ENCODE assay signal across 10 mouse cellular contexts in genomic region chr8:69921141-69921540, GRCm38 (mm10). TPM values are rescaled to one million over a fixed set of nuclear protein-coding genes. Genes with fewer than 3 reads are reported as not detected.
A peak's percentile ranks its signal among the peaks of the same experiment; 100 is the strongest.
DNase-seq lines count a peak whose midpoint lies in the region; ATAC-seq and TF ChIP-seq lines count a peak whose summit lies in the region.
"Had no signal": no experiment of that assay in that cellular context is flagged by ENCODE, and none has a peak within 500 bp of the region (broad histone marks: within the 10 kb centered on the region; RNA-seq: fewer than 3 reads in every experiment).

No protein-coding gene starts in this region.

- H3K27ac ChIP-seq in heart, embryonic 12.5 days (ENCODE audit: poor library complexity, severe bottlenecking), result peak overlapping the region; percentile 44; the same call in 1 of the 2 replicates
- peak overlapping the region; percentile 88 for H3K27ac ChIP-seq in MEL (ENCODE audit: control insufficient read depth, low read depth, low read length)
- peak overlapping the region; percentile 39; the same call in 1 of the 2 replicates for H3K27ac ChIP-seq in intestine, embryonic 15.5 days
- H3K27ac ChIP-seq in midbrain, embryonic 10.5 days (replicated peaks), result peak overlapping the region; percentile 85

- no peak for DNase-seq in heart, postnatal 25 days (ENCODE audit: low spot score)
- no peak for DNase-seq in MEL (ENCODE audit: low read depth, low spot score)
- no peak for DNase-seq in midbrain, embryonic 10.5 days (ENCODE audit: low spot score)
- no peak for DNase-seq in adrenal gland, adult 8-10 months
- DNase-seq in embryo, embryonic 10 days (ENCODE audit: low spot score), result no peak
- no peak for DNase-seq in cerebellum, adult 18-20 months
- DNase-seq: cerebellum, adult 11 months had no signal

- H3K9me3 ChIP-seq in heart, embryonic 12.5 days (replicated peaks), result no peaks in the 10 kb centered on the region
- H3K9me3 ChIP-seq in MEL (replicated peaks; ENCODE audit: insufficient read depth, low read length), result no peaks in the 10 kb centered on the region
- H3K9me3 ChIP-seq in intestine, embryonic 15.5 days, result no peaks in the 10 kb centered on the region
- H3K9me3 ChIP-seq in midbrain, embryonic 10.5 days (replicated peaks), result no peaks in the 10 kb centered on the region

- TF ChIP-seq EP300 in MEL (IDR thresholded peaks at IDR 0.05; ENCODE audit: low read depth in 1 of 2, low read length in 2 of 2), result no peak

- intact Hi-C loops in heart, postnatal 25 days (cut with DNase I), result loop anchor here (1.0 to 5.0 kb wide), 3 partner anchors 36 to 250 kb away; no protein-coding TSS in a partner anchor

- H3K9ac ChIP-seq in heart, embryonic 12.5 days, result 0 out of 2 replicates have a peak overlapping the region, but pooled peaks have one; percentile 35
- H3K9ac ChIP-seq in MEL (ENCODE audit: control insufficient read depth, low read depth, low read length, poor library complexity, severe bottlenecking), result no peak overlapping the region
- no peak overlapping the region for H3K9ac ChIP-seq in intestine, embryonic 15.5 days

- no peak overlapping the region for H3K4me2 ChIP-seq in heart, embryonic 12.5 days
- no peak overlapping the region for H3K4me2 ChIP-seq in intestine, embryonic 15.5 days (replicated peaks)

- TF ChIP-seq RAD21 in MEL (IDR thresholded peaks at IDR 0.05; ENCODE audit: low read depth, low read length), result no peak

- H3K4me3 ChIP-seq in heart, embryonic 12.5 days, result no peak overlapping the region
- no peak overlapping the region for H3K4me3 ChIP-seq in MEL (ENCODE audit: control insufficient read depth in 1 of 2, insufficient read depth in 1 of 2, low read depth in 2 of 2, low read length in 2 of 2)
- no peak overlapping the region for H3K4me3 ChIP-seq in intestine, embryonic 15.5 days (replicated peaks)
- H3K4me3 ChIP-seq in midbrain, embryonic 10.5 days, result no peak overlapping the region

- H3K36me3 ChIP-seq in heart, embryonic 12.5 days, result peaks cover 19% of the 10 kb centered on the region
- H3K36me3 ChIP-seq in MEL (ENCODE audit: control insufficient read depth in 1 of 2, insufficient read depth in 2 of 2, low read length in 2 of 2), result peaks cover 7 to 18% of the 10 kb centered on the region in 2 experiments; a peak in 3 of 4 replicates
- peaks cover 4% of the 10 kb centered on the region for H3K36me3 ChIP-seq in intestine, embryonic 15.5 days
- H3K36me3 ChIP-seq in midbrain, embryonic 10.5 days, result peaks cover 48% of the 10 kb centered on the region

- ATAC-seq in heart, embryonic 12.5 days (ENCODE audit: insufficient number of reproducible peaks, low FRiP score), result no peak
- ATAC-seq in intestine, embryonic 15.5 days, result no peak

- no peak for TF ChIP-seq CTCF in MEL (IDR thresholded peaks at IDR 0.05 in 2 of 3, conservative IDR thresholded peaks at IDR 0.05 in 1 of 3; ENCODE audit: control insufficient read depth in 1 of 3, insufficient read depth in 1 of 3, low read depth in 2 of 3, low read length in 3 of 3, poor library complexity in 1 of 3, severe bottlenecking in 1 of 3)

- H3K79me2 ChIP-seq in MEL (ENCODE audit: control insufficient read depth, insufficient read depth, low read length, poor library complexity), result peaks cover 10% of the 10 kb centered on the region

- 90% methylated on average over 2 of the region's 2 CpGs for WGBS in heart, embryonic 12.5 days
- WGBS in intestine, embryonic 15.5 days, result 89% methylated on average over 2 of the region's 2 CpGs
- WGBS in midbrain, embryonic 10.5 days, result 93% methylated on average over 2 of the region's 2 CpGs

- peaks cover 65% of the 10 kb centered on the region for H3K4me1 ChIP-seq in heart, embryonic 12.5 days (replicated peaks)
- H3K4me1 ChIP-seq in MEL (ENCODE audit: control insufficient read depth in 1 of 2, insufficient read depth in 2 of 2, low read length in 2 of 2), result peaks cover 9 to 26% of the 10 kb centered on the region in 2 experiments
- H3K4me1 ChIP-seq in intestine, embryonic 15.5 days (replicated peaks), result peaks cover 22% of the 10 kb centered on the region
- H3K4me1 ChIP-seq in midbrain, embryonic 10.5 days, result peaks cover 27% of the 10 kb centered on the region

- TF ChIP-seq POLR2A in MEL (IDR thresholded peaks at IDR 0.05; ENCODE audit: control insufficient read depth in 1 of 2, insufficient read depth in 1 of 2, low read depth in 1 of 2, low read length in 2 of 2, poor library complexity in 1 of 2), result no peak

- H3K27me3 ChIP-seq in heart, embryonic 12.5 days (replicated peaks), result no peaks in the 10 kb centered on the region
- H3K27me3 ChIP-seq in MEL (ENCODE audit: control insufficient read depth in 1 of 2, insufficient read depth in 2 of 2, low read length in 2 of 2), result no peaks in the 10 kb centered on the region
- no peaks in the 10 kb centered on the region for H3K27me3 ChIP-seq in intestine, embryonic 15.5 days (replicated peaks)
- no peaks in the 10 kb centered on the region for H3K27me3 ChIP-seq in midbrain, embryonic 10.5 days (ENCODE audit: low read depth, poor library complexity, severe bottlenecking)

TF ChIP-seq in MEL, 35 proteins besides CTCF, POLR2A, EP300 and RAD21:
- TF ChIP-seq TCF12 (IDR thresholded peaks at IDR 0.05; ENCODE audit: low read depth, low read length) (no peak), MYB (IDR thresholded peaks at IDR 0.05; ENCODE audit: low read depth, low read length) (no peak), CHD2 (IDR thresholded peaks at IDR 0.05; ENCODE audit: low read length) (no peak), POLR2AphosphoS5 (IDR thresholded peaks at IDR 0.05; ENCODE audit: borderline replicate concordance, low read depth, low read length) (no peak), ZMIZ1 (IDR thresholded peaks at IDR 0.05; ENCODE audit: low read depth, low read length) (no peak)

RNA-seq across cellular contexts. Expression of gene Yjefn3, which starts 18.6 kb away (rescaled TPM):
- 7.4 and 8.9 TPM in 2 replicates for polyA plus RNA-seq in heart, embryonic 12.5 days (2016; fragmentation: Nextera tagmentation; extraction: Ambion mirVana)
- 10 to 100 TPM in 1 of 2 experiments, 1 to 10 TPM in 1; 9.6 to 14.8 TPM for total RNA-seq in heart, postnatal 25 days (2021)
- total RNA-seq in MEL (2012; rRNA removed), result 1.2 and 8.2 TPM in 2 replicates
- 1 to 10 TPM in 1 of 2 experiments, not detected in 1; 5.3 TPM for polyA plus RNA-seq in MEL (2012; ENCODE audit: insufficient read depth in 1 of 2, insufficient read length in 2 of 2, low read depth in 1 of 2, low replicate concordance in 2 of 2, missing spikeins in 1 of 2)
- polyA plus RNA-seq in intestine, embryonic 15.5 days (2015; fragmentation: Nextera tagmentation; extraction: Ambion mirVana), result 3.9 and 4.2 TPM in 2 replicates
- 4.2 and 5.9 TPM in 2 replicates for polyA plus RNA-seq in midbrain, embryonic 10.5 days (2016; fragmentation: Nextera tagmentation; extraction: Ambion mirVana)
- total RNA-seq in adrenal gland, adult 8-10 months (2022), result 1 to 10 TPM in 1 of 4 experiments, under 1 TPM in 1, not detected in 2; 0.38 to 1.3 TPM
- total RNA-seq: hematopoietic stem cell, adult 5-6 weeks had no signal

RNA-seq across cellular contexts. Expression of gene Ndufa13, which starts 18.8 kb away (rescaled TPM):
- 309 and 314 TPM in 2 replicates for polyA plus RNA-seq in heart, embryonic 12.5 days (2016; fragmentation: Nextera tagmentation; extraction: Ambion mirVana)
- 100 to 1,000 TPM; 446 to 456 TPM for total RNA-seq in heart, postnatal 25 days (2021)
- total RNA-seq in MEL (2012; rRNA removed), result 114 and 122 TPM in 2 replicates
- polyA plus RNA-seq in MEL (2012; ENCODE audit: insufficient read depth in 1 of 2, insufficient read length in 2 of 2, low read depth in 1 of 2, low replicate concordance in 2 of 2, missing spikeins in 1 of 2), result 10 to 100 TPM in 1 of 2 experiments, not detected in 1; 97.7 TPM
- polyA plus RNA-seq in intestine, embryonic 15.5 days (2015; fragmentation: Nextera tagmentation; extraction: Ambion mirVana), result 212 and 213 TPM in 2 replicates
- polyA plus RNA-seq in midbrain, embryonic 10.5 days (2016; fragmentation: Nextera tagmentation; extraction: Ambion mirVana), result 173 and 174 TPM in 2 replicates
- 100 to 1,000 TPM; 102 to 174 (median 123) TPM for total RNA-seq in adrenal gland, adult 8-10 months (2022)

RNA-seq across cellular contexts. Expression of gene Tssk6, which starts 19.2 kb away (rescaled TPM):
- polyA plus RNA-seq in heart, embryonic 12.5 days (2016; fragmentation: Nextera tagmentation; extraction: Ambion mirVana), result 1.9 and 3.1 TPM in 2 replicates
- under 1 TPM in 1 of 2 experiments, not detected in 1; 0.20 TPM for total RNA-seq in heart, postnatal 25 days (2021)
- total RNA-seq in MEL (2012; rRNA removed), result 2.1 and 3.4 TPM in 2 replicates
- 1 to 10 TPM in 1 of 2 experiments, not detected in 1; 3.8 TPM for polyA plus RNA-seq in MEL (2012; ENCODE audit: insufficient read depth in 1 of 2, insufficient read length in 2 of 2, low read depth in 1 of 2, low replicate concordance in 2 of 2, missing spikeins in 1 of 2)
- 2.8 and 3.4 TPM in 2 replicates for polyA plus RNA-seq in intestine, embryonic 15.5 days (2015; fragmentation: Nextera tagmentation; extraction: Ambion mirVana)
- polyA plus RNA-seq in midbrain, embryonic 10.5 days (2016; fragmentation: Nextera tagmentation; extraction: Ambion mirVana), result 5.2 and 5.4 TPM in 2 replicates
- under 1 TPM; 0.34 to 0.59 (median 0.38) TPM for total RNA-seq in adrenal gland, adult 8-10 months (2022)

RNA-seq across cellular contexts. Expression of gene Cilp2, which starts 33.7 kb away (rescaled TPM):
- polyA plus RNA-seq in heart, embryonic 12.5 days (2016; fragmentation: Nextera tagmentation; extraction: Ambion mirVana), result 0.78 and 0.82 TPM in 2 replicates
- total RNA-seq in heart, postnatal 25 days (2021), result 1 to 10 TPM; 2.8 to 2.9 TPM
- 0.04 TPM in 1 of 2 replicates, not detected in the other for total RNA-seq in MEL (2012; rRNA removed)
- under 1 TPM in 1 of 2 experiments, not detected in 1; 0.03 TPM for polyA plus RNA-seq in MEL (2012; ENCODE audit: insufficient read depth in 1 of 2, insufficient read length in 2 of 2, low read depth in 1 of 2, low replicate concordance in 2 of 2, missing spikeins in 1 of 2)
- 0.48 and 0.65 TPM in 2 replicates for polyA plus RNA-seq in intestine, embryonic 15.5 days (2015; fragmentation: Nextera tagmentation; extraction: Ambion mirVana)
- polyA plus RNA-seq in midbrain, embryonic 10.5 days (2016; fragmentation: Nextera tagmentation; extraction: Ambion mirVana), result 0.47 TPM in 2 replicates
- total RNA-seq in adrenal gland, adult 8-10 months (2022), result under 1 TPM in 2 of 4 experiments, not detected in 2; 0.06 to 0.08 TPM
- total RNA-seq: hematopoietic stem cell, adult 5-6 weeks had no signal
